ENCODE assay signal across 16 mouse cellular contexts in the genomic region with DNA sequence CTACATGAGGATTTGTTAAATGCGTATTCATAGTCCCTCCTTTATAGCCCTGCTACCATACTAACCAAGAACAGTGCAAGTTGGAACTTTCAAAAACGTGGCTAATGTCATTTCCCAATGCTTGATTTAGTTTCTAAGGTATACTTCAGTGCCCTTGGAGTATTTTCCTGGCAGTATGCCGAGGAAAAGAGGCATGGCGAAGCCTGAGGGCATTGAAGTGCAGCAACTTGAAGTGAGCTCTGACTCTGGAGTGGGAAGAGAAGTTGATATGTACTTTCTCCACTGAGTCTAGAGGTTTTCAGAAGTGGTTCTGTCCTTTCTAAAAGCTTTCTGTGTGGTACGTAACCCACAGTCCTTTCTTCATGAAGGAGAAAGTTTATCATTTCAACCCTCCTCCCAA. TPM values are rescaled to one million over a fixed set of nuclear protein-coding genes. Genes with fewer than 3 reads are reported as not detected.
DNase-seq lines count a peak whose midpoint lies in the region; ATAC-seq and TF ChIP-seq lines count a peak whose summit lies in the region.
"Had no signal": no experiment of that assay in that cellular context is flagged by ENCODE, and none has a peak within 500 bp of the region (broad histone marks: within the 10 kb centered on the region; RNA-seq: fewer than 3 reads in every experiment).

No protein-coding gene starts in this region.

- no peak overlapping the region for H3K4me2 ChIP-seq in kidney, embryonic 14.5 days (replicated peaks; ENCODE audit: low read depth, low read length)
- H3K4me2 ChIP-seq in lung, embryonic 15.5 days: no peak overlapping the region
- H3K4me2 ChIP-seq: hindbrain, embryonic 14.5 days; liver, embryonic 13.5 days had no signal

- no peak for TF ChIP-seq CTCF in left cerebral cortex, adult 2 months (IDR thresholded peaks at IDR 0.05)

- H3K4me1 ChIP-seq in kidney, embryonic 14.5 days (ENCODE audit: control insufficient read depth, insufficient read depth, low read length): 0 out of 2 replicates have a peak, but pooled peaks cover 3% of the 10 kb centered on the region
- peaks cover 17% of the 10 kb centered on the region for H3K4me1 ChIP-seq in lung, embryonic 15.5 days

- WGBS in kidney, embryonic 14.5 days: 72% methylated on average over 5 of the region's 5 CpGs
- 60% methylated on average over 5 of the region's 5 CpGs for WGBS in lung, embryonic 15.5 days

- no peak overlapping the region for H3K27ac ChIP-seq in kidney, embryonic 14.5 days (ENCODE audit: low read depth, low read length)
- H3K27ac ChIP-seq in lung, embryonic 15.5 days: peak overlapping the region; percentile 75
- H3K27ac ChIP-seq in left cerebral cortex, adult 2 months: no peak overlapping the region
- H3K27ac ChIP-seq: hindbrain, embryonic 14.5 days; liver, embryonic 13.5 days had no signal

- no peak overlapping the region for H3K4me3 ChIP-seq in kidney, embryonic 14.5 days (ENCODE audit: low read length)
- H3K4me3 ChIP-seq in lung, embryonic 15.5 days: no peak overlapping the region
- H3K4me3 ChIP-seq in left cerebral cortex, adult 2 months: no peak overlapping the region
- H3K4me3 ChIP-seq: liver, embryonic 13.5 days had no signal

- ATAC-seq in kidney, embryonic 14.5 days (ENCODE audit: low FRiP score, low TSS enrichment): no peak
- peak; percentile 74; the same call in 1 of the 2 replicates for ATAC-seq in lung, embryonic 15.5 days (ENCODE audit: borderline replicate concordance, extremely low read depth, low FRiP score, low TSS enrichment)
- ATAC-seq: CD4-positive, CD25-positive, alpha-beta regulatory T cell, adult 4 months; intestine, postnatal 0 days had no signal

- intact Hi-C loops in left cerebral cortex, adult 2 months (cut with DNase I): no loop called here

- no peaks in the 10 kb centered on the region for H3K9me3 ChIP-seq in kidney, embryonic 14.5 days (ENCODE audit: control insufficient read depth, low read length)
- no peaks in the 10 kb centered on the region for H3K9me3 ChIP-seq in lung, embryonic 15.5 days
- H3K9me3 ChIP-seq: liver, embryonic 13.5 days had no signal

- peak; percentile 37 for DNase-seq in kidney, adult 18-20 months
- peak; percentile 68 for DNase-seq in kidney, postnatal 10 days
- no peak for DNase-seq in left cerebral cortex, adult 2 months (ENCODE audit: extremely low spot score in 1 of 2, low spot score in 2 of 2)
- DNase-seq in layer of hippocampus, adult 9-10 months (ENCODE audit: low spot score): no peak
- DNase-seq in gastrocnemius, adult 18-20 months (ENCODE audit: low spot score): no peak
- DNase-seq: adrenal gland, postnatal 25 days; cerebellum, postnatal 25 days; gastrocnemius, postnatal 36 days; left cerebral cortex, postnatal 4 days; liver, embryonic 13.5 days; right cerebral cortex, postnatal 14 days had no signal

- H3K27me3 ChIP-seq in kidney, embryonic 14.5 days (ENCODE audit: control insufficient read depth, insufficient read depth, low read length): no peaks in the 10 kb centered on the region
- no peaks in the 10 kb centered on the region for H3K27me3 ChIP-seq in lung, embryonic 15.5 days
- H3K27me3 ChIP-seq: liver, embryonic 13.5 days had no signal

- peaks cover 5% of the 10 kb centered on the region; the same call in 1 of the 2 replicates for H3K36me3 ChIP-seq in kidney, embryonic 14.5 days (ENCODE audit: control insufficient read depth, insufficient read depth, low read length)
- H3K36me3 ChIP-seq in lung, embryonic 15.5 days: peaks cover 15% of the 10 kb centered on the region

- H3K9ac ChIP-seq in kidney, embryonic 14.5 days (ENCODE audit: low read depth, low read length): no peak overlapping the region
- H3K9ac ChIP-seq in lung, embryonic 15.5 days: no peak overlapping the region
- H3K9ac ChIP-seq: hindbrain, embryonic 14.5 days; liver, embryonic 13.5 days had no signal

RNA-seq across cellular contexts. Expression of a gene that starts 7.4 kb away (rescaled TPM):
- polyA plus RNA-seq in kidney, embryonic 14.5 days (2014; fragmentation: Nextera tagmentation; extraction: Ambion mirVana): 21.7 and 31.8 TPM in 2 replicates
- polyA plus RNA-seq in lung, embryonic 15.5 days (2015; fragmentation: Nextera tagmentation; extraction: Ambion mirVana): 33.3 and 35.7 TPM in 2 replicates
- total RNA-seq in left cerebral cortex, adult 2 months (2021): 1 to 10 TPM; 1.0 to 1.9 TPM
- 1 to 10 TPM in 1 of 2 experiments, under 1 TPM in 1; 1.00 to 1.1 TPM for total RNA-seq in gastrocnemius, adult 18-20 months (2021)

RNA-seq across cellular contexts. Expression of a gene that starts 26.5 kb away (rescaled TPM):
- polyA plus RNA-seq in kidney, embryonic 14.5 days (2014; fragmentation: Nextera tagmentation; extraction: Ambion mirVana): 13.5 and 18.5 TPM in 2 replicates
- 13.5 and 15.3 TPM in 2 replicates for polyA plus RNA-seq in lung, embryonic 15.5 days (2015; fragmentation: Nextera tagmentation; extraction: Ambion mirVana)
- total RNA-seq in left cerebral cortex, adult 2 months (2021): 10 to 100 TPM in 1 of 2 experiments, 1 to 10 TPM in 1; 9.0 to 10.4 TPM
- total RNA-seq in gastrocnemius, adult 18-20 months (2021): 1 to 10 TPM; 4.2 to 4.4 TPM

Comparison
In these comparisons a context has a peak if more than half of its experiments do, and no peak if none do; other contexts are left out.
1. DNase-seq: peak in kidney, adult 18-20 months (single experiment) and kidney, postnatal 10 days (single experiment); none in left cerebral cortex, adult 2 months (0 of 2), layer of hippocampus, adult 9-10 months (single experiment) and gastrocnemius, adult 18-20 months (single experiment).